Mouse (Mus musculus): ENCODE data around the gene Olfr463.

- TF ChIP-seq TAL1 (IDR thresholded peaks at IDR 0.05; ENCODE audit: low read length) (no peak), GATA1 (IDR thresholded peaks at IDR 0.05; ENCODE audit: low read length) (no peak)
These were observed 37.9 kb downstream of the Olfr463 start for GRCm38 (mm10) chr11:87859273-87859672.
